Mouse (Mus musculus) lung, postnatal 0 days (tissue): ENCODE data around the gene Senp7.

ENCODE experiments used
- CTCF ChIP-seq: IDR thresholded peaks from 2 replicates; pipeline ENCODE4 v1.5.1; 2016; ENCODE audit warnings: antibody characterized with exemption, mild to moderate bottlenecking
- EP300 ChIP-seq: IDR thresholded peaks from 2 replicates; pipeline ENCODE4 v1.6.1; 2016; ENCODE audit warnings: antibody characterized with exemption, mild to moderate bottlenecking, control low read depth

DNA sequence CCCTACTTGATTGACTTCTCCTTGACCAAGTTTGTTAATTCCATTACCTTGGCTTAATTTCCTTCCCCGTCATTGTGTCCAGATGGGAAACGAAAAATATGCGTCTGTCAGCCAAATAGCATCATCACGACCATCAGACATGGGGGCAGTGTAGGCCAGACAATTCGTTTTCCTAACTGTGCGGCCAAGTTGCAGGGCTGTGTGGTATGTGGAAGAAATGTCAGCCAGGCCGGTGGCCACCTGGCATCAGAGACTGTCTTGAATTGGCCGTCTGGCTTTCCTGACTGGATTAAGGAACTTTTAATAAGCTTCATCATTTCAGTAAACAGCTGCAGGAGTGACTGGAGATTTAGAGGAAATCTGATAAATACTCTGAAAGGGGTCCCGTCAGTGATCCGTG is 184.6 kb downstream of the Senp7 start:
- no peak for TF ChIP-seq EP300
- TF ChIP-seq CTCF = no peak
